Mouse (Mus musculus): ENCODE data around the gene Lpcat2. TPM values are rescaled to one million over a fixed set of nuclear protein-coding genes. Genes with fewer than 3 reads are reported as not detected.

Gene Lpcat2
- total RNA-seq (2014; fragmentation: Nextera tagmentation), result not detected in 2 replicates
- total RNA-seq (2017), result 0.16 TPM in 1 of 2 replicates, not detected in the other
- polyA plus RNA-seq (2012), result not detected in 2 replicates

- ATAC-seq (ENCODE audit: extremely low read depth, insufficient number of reproducible peaks, low FRiP score, poor library complexity, severe bottlenecking), result no peak
- H3K4me1 ChIP-seq (ENCODE audit: insufficient read depth, low read depth, low read length), result no peaks in the 10 kb centered on the region
- H3K9me3 ChIP-seq (replicated peaks), result peaks cover 48% of the 10 kb centered on the region
- no peak within 1 kb of the TSS; the same call in 1 of the 2 replicates for H3K4me3 ChIP-seq (ENCODE audit: low read depth, low read length)
- no peaks in the 10 kb centered on the region for H3K27me3 ChIP-seq (ENCODE audit: insufficient read depth, low read length)
- no peak for TF ChIP-seq GATA2 (IDR thresholded peaks at IDR 0.05; ENCODE audit: borderline replicate concordance, low read depth, low read length)
- TF ChIP-seq GATA1 (IDR thresholded peaks at IDR 0.05; ENCODE audit: borderline replicate concordance, low read length), result no peak
- TF ChIP-seq CTCF (IDR thresholded peaks at IDR 0.05; ENCODE audit: low read depth, low read length), result no peak
- no peak for TF ChIP-seq POLR2AphosphoS5 (IDR thresholded peaks at IDR 0.05; ENCODE audit: insufficient replicate concordance, low read depth, low read length)
- no peak for TF ChIP-seq TAL1 (conservative IDR thresholded peaks at IDR 0.05; ENCODE audit: low read depth, low read length)
- no peaks in the 10 kb centered on the region for H3K36me3 ChIP-seq (replicated peaks)
- DNase-seq (ENCODE audit: low spot score), result no peak
Measured at GRCm38 (mm10) chr8:92855171-92855894, at the start of gene Lpcat2. Lpcat2 (plus strand) TSS chr8:92855339.

GRCm38 (mm10) chr8:92812773-92813172 is 42.4 kb upstream of the Lpcat2 start:
- H3K27me3 ChIP-seq (ENCODE audit: insufficient read depth, low read length), result no peaks in the 10 kb centered on the region
- DNase-seq (ENCODE audit: low spot score) (no peak), ATAC-seq (ENCODE audit: extremely low read depth, insufficient number of reproducible peaks, low FRiP score, poor library complexity, severe bottlenecking) (no peak)
- H3K9me3 ChIP-seq (replicated peaks), result peaks cover 56% of the 10 kb centered on the region
- no peaks in the 10 kb centered on the region for H3K36me3 ChIP-seq (replicated peaks)
- no peaks in the 10 kb centered on the region for H3K4me1 ChIP-seq (ENCODE audit: insufficient read depth, low read depth, low read length)
- TF ChIP-seq POLR2AphosphoS5 (IDR thresholded peaks at IDR 0.05; ENCODE audit: insufficient replicate concordance, low read depth, low read length) (no peak), GATA1 (IDR thresholded peaks at IDR 0.05; ENCODE audit: borderline replicate concordance, low read length) (no peak), GATA2 (IDR thresholded peaks at IDR 0.05; ENCODE audit: borderline replicate concordance, low read depth, low read length) (no peak), CTCF (IDR thresholded peaks at IDR 0.05; ENCODE audit: low read depth, low read length) (no peak), TAL1 (conservative IDR thresholded peaks at IDR 0.05; ENCODE audit: low read depth, low read length) (no peak)
- no peak overlapping the region for H3K4me3 ChIP-seq (ENCODE audit: low read depth, low read length)

- H3K4me1 ChIP-seq (ENCODE audit: insufficient read depth, low read depth, low read length), result no peaks in the 10 kb centered on the region
- peaks cover 65% of the 10 kb centered on the region for H3K9me3 ChIP-seq (replicated peaks)
- no peak for DNase-seq (ENCODE audit: low spot score)
- no peaks in the 10 kb centered on the region for H3K36me3 ChIP-seq (replicated peaks)
- TF ChIP-seq CTCF (IDR thresholded peaks at IDR 0.05; ENCODE audit: low read depth, low read length) (no peak), GATA2 (IDR thresholded peaks at IDR 0.05; ENCODE audit: borderline replicate concordance, low read depth, low read length) (no peak), GATA1 (IDR thresholded peaks at IDR 0.05; ENCODE audit: borderline replicate concordance, low read length) (no peak), POLR2AphosphoS5 (IDR thresholded peaks at IDR 0.05; ENCODE audit: insufficient replicate concordance, low read depth, low read length) (no peak)
- no peak for ATAC-seq (ENCODE audit: extremely low read depth, insufficient number of reproducible peaks, low FRiP score, poor library complexity, severe bottlenecking)
- no peaks in the 10 kb centered on the region for H3K27me3 ChIP-seq (ENCODE audit: insufficient read depth, low read length)
- no peak overlapping the region for H3K4me3 ChIP-seq (ENCODE audit: low read depth, low read length)
Measured at GRCm38 (mm10) chr8:92815661-92816060, 39.5 kb upstream of the Lpcat2 start.

- ATAC-seq (ENCODE audit: extremely low read depth, insufficient number of reproducible peaks, low FRiP score, poor library complexity, severe bottlenecking) (no peak), DNase-seq (ENCODE audit: low spot score) (no peak)
- no peaks in the 10 kb centered on the region for H3K4me1 ChIP-seq (ENCODE audit: insufficient read depth, low read depth, low read length)
- TF ChIP-seq CTCF (IDR thresholded peaks at IDR 0.05; ENCODE audit: low read depth, low read length) (no peak), GATA1 (IDR thresholded peaks at IDR 0.05; ENCODE audit: borderline replicate concordance, low read length) (no peak), POLR2AphosphoS5 (IDR thresholded peaks at IDR 0.05; ENCODE audit: insufficient replicate concordance, low read depth, low read length) (no peak), TAL1 (conservative IDR thresholded peaks at IDR 0.05; ENCODE audit: low read depth, low read length) (no peak), GATA2 (IDR thresholded peaks at IDR 0.05; ENCODE audit: borderline replicate concordance, low read depth, low read length) (no peak)
- H3K27me3 ChIP-seq (ENCODE audit: insufficient read depth, low read length), result no peaks in the 10 kb centered on the region
- no peak overlapping the region for H3K4me3 ChIP-seq (ENCODE audit: low read depth, low read length)
- H3K9me3 ChIP-seq (replicated peaks), result peaks cover 67% of the 10 kb centered on the region
- no peaks in the 10 kb centered on the region for H3K36me3 ChIP-seq (replicated peaks)
Measured at GRCm38 (mm10) chr8:92817928-92818818, 37.0 kb upstream of the Lpcat2 start.

GRCm38 (mm10) chr8:92821151-92821550 is 34.0 kb upstream of the Lpcat2 start:
- ATAC-seq (ENCODE audit: extremely low read depth, insufficient number of reproducible peaks, low FRiP score, poor library complexity, severe bottlenecking), result no peak
- no peak for DNase-seq (ENCODE audit: low spot score)
- no peaks in the 10 kb centered on the region for H3K4me1 ChIP-seq (ENCODE audit: insufficient read depth, low read depth, low read length)
- TF ChIP-seq CTCF (IDR thresholded peaks at IDR 0.05; ENCODE audit: low read depth, low read length) (no peak), TAL1 (conservative IDR thresholded peaks at IDR 0.05; ENCODE audit: low read depth, low read length) (no peak), GATA1 (IDR thresholded peaks at IDR 0.05; ENCODE audit: borderline replicate concordance, low read length) (no peak), GATA2 (IDR thresholded peaks at IDR 0.05; ENCODE audit: borderline replicate concordance, low read depth, low read length) (no peak), POLR2AphosphoS5 (IDR thresholded peaks at IDR 0.05; ENCODE audit: insufficient replicate concordance, low read depth, low read length) (no peak)
- no peaks in the 10 kb centered on the region for H3K36me3 ChIP-seq (replicated peaks)
- no peaks in the 10 kb centered on the region for H3K27me3 ChIP-seq (ENCODE audit: insufficient read depth, low read length)
- peaks cover 68% of the 10 kb centered on the region for H3K9me3 ChIP-seq (replicated peaks)
- H3K4me3 ChIP-seq (ENCODE audit: low read depth, low read length), result no peak overlapping the region

- no peak for ATAC-seq (ENCODE audit: extremely low read depth, insufficient number of reproducible peaks, low FRiP score, poor library complexity, severe bottlenecking)
- Histone ChIP-seq H3K4me3 (ENCODE audit: low read depth, low read length) (no peak overlapping the region), H3K36me3 (replicated peaks) (no peaks in the 10 kb centered on the region), H3K4me1 (ENCODE audit: insufficient read depth, low read depth, low read length) (no peaks in the 10 kb centered on the region), H3K9me3 (replicated peaks) (peaks cover 73% of the 10 kb centered on the region), H3K27me3 (ENCODE audit: insufficient read depth, low read length) (no peaks in the 10 kb centered on the region)
- TF ChIP-seq GATA1 (IDR thresholded peaks at IDR 0.05; ENCODE audit: borderline replicate concordance, low read length) (no peak), GATA2 (IDR thresholded peaks at IDR 0.05; ENCODE audit: borderline replicate concordance, low read depth, low read length) (no peak), CTCF (IDR thresholded peaks at IDR 0.05; ENCODE audit: low read depth, low read length) (no peak), TAL1 (conservative IDR thresholded peaks at IDR 0.05; ENCODE audit: low read depth, low read length) (no peak), POLR2AphosphoS5 (IDR thresholded peaks at IDR 0.05; ENCODE audit: insufficient replicate concordance, low read depth, low read length) (no peak)
- no peak for DNase-seq (ENCODE audit: low spot score)
Measured at GRCm38 (mm10) chr8:92822386-92822785, 32.8 kb upstream of the Lpcat2 start.

Measured in G1E (cell line).